8 mouse cellular contexts compared by ENCODE assay signal in genomic region chr9:107950460-107951355, GRCm38 (mm10). TPM values are rescaled to one million over a fixed set of nuclear protein-coding genes. Genes with fewer than 3 reads are reported as not detected.
DNase-seq lines count a peak whose midpoint lies in the region; ATAC-seq and TF ChIP-seq lines count a peak whose summit lies in the region.

No protein-coding gene starts in this region.

- intact Hi-C loops in heart, postnatal 14 days (cut with DNase I): loop anchor here (2.0 kb wide), 1 partner anchor 44 kb away; the partner anchor contains the start of gene Mst1r

- peak overlapping the region; percentile 61 for H3K4me2 ChIP-seq in forebrain, embryonic 14.5 days (ENCODE audit: low read length)
- peak overlapping the region; percentile 69 for H3K4me2 ChIP-seq in liver, embryonic 16.5 days (ENCODE audit: low read depth, low read length)
- H3K4me2 ChIP-seq in neural tube, embryonic 12.5 days (replicated peaks): peak overlapping the region; percentile 84
- H3K4me2 ChIP-seq in stomach, postnatal 0 days (replicated peaks; ENCODE audit: low read depth): peak overlapping the region; percentile 76

- H3K36me3 ChIP-seq in forebrain, embryonic 14.5 days (ENCODE audit: control insufficient read depth, insufficient read depth, low read length): no peaks in the 10 kb centered on the region
- H3K36me3 ChIP-seq in liver, embryonic 16.5 days (ENCODE audit: control insufficient read depth, insufficient read depth): no peaks in the 10 kb centered on the region
- H3K36me3 ChIP-seq in neural tube, embryonic 12.5 days: 0 out of 2 replicates have a peak, but pooled peaks cover 2% of the 10 kb centered on the region
- no peaks in the 10 kb centered on the region for H3K36me3 ChIP-seq in stomach, postnatal 0 days (ENCODE audit: control insufficient read depth, insufficient read depth, low read length)

- TF ChIP-seq CTCF in stomach, postnatal 0 days (IDR thresholded peaks at IDR 0.05; ENCODE audit: low read depth): no peak

- DNase-seq in ES-CJ7 (ENCODE audit: low read depth, low spot score): peak; percentile 92
- peak; percentile 87 for DNase-seq in cerebellum, adult 11 months
- DNase-seq in forebrain, embryonic 14.5 days (ENCODE audit: low spot score): peak; percentile 97
- DNase-seq in heart, postnatal 14 days: peak; percentile 90 to 94
- DNase-seq in large intestine, adult 2 months (ENCODE audit: low read depth, low spot score): peak; percentile 66
- DNase-seq in stomach, postnatal 0 days (ENCODE audit: low spot score): peak; percentile 92

- H3K4me3 ChIP-seq in forebrain, embryonic 14.5 days (ENCODE audit: low read depth, low read length): peak overlapping the region; percentile 47
- peak overlapping the region; percentile 78 for H3K4me3 ChIP-seq in liver, embryonic 16.5 days (ENCODE audit: low read depth, low read length)
- H3K4me3 ChIP-seq in neural tube, embryonic 12.5 days: peak overlapping the region; percentile 49
- H3K4me3 ChIP-seq in stomach, postnatal 0 days (ENCODE audit: low read depth, low read length): peak overlapping the region; percentile 66

- H3K9ac ChIP-seq in forebrain, embryonic 14.5 days (ENCODE audit: low read length): peak overlapping the region; percentile 76
- peak overlapping the region; percentile 70 for H3K9ac ChIP-seq in liver, embryonic 16.5 days (ENCODE audit: low read depth, low read length)
- peak overlapping the region; percentile 60 for H3K9ac ChIP-seq in neural tube, embryonic 12.5 days
- peak overlapping the region; percentile 67 for H3K9ac ChIP-seq in stomach, postnatal 0 days (ENCODE audit: low read length)

- no peak for TF ChIP-seq EP300 in stomach, postnatal 0 days (optimal IDR thresholded peaks at IDR 0.05)

- H3K27me3 ChIP-seq in forebrain, embryonic 14.5 days (replicated peaks; ENCODE audit: control insufficient read depth, insufficient read depth, low read length): no peaks in the 10 kb centered on the region
- H3K27me3 ChIP-seq in liver, embryonic 16.5 days (ENCODE audit: control insufficient read depth, insufficient read depth, low read depth, low read length): no peaks in the 10 kb centered on the region
- no peaks in the 10 kb centered on the region for H3K27me3 ChIP-seq in neural tube, embryonic 12.5 days (replicated peaks)
- H3K27me3 ChIP-seq in stomach, postnatal 0 days (ENCODE audit: control insufficient read depth, insufficient read depth, low read length): no peaks in the 10 kb centered on the region

- peaks cover 7% of the 10 kb centered on the region; the same call in 1 of the 2 replicates for H3K4me1 ChIP-seq in forebrain, embryonic 14.5 days (ENCODE audit: control insufficient read depth, insufficient read depth, low read length)
- H3K4me1 ChIP-seq in liver, embryonic 16.5 days (ENCODE audit: control insufficient read depth, low read depth, low read length): peaks cover 24% of the 10 kb centered on the region
- peaks cover 8% of the 10 kb centered on the region for H3K4me1 ChIP-seq in neural tube, embryonic 12.5 days
- H3K4me1 ChIP-seq in stomach, postnatal 0 days (replicated peaks; ENCODE audit: control insufficient read depth, insufficient read depth): no peaks in the 10 kb centered on the region

- H3K9me3 ChIP-seq in forebrain, embryonic 14.5 days (replicated peaks; ENCODE audit: control insufficient read depth, low read length): no peaks in the 10 kb centered on the region
- H3K9me3 ChIP-seq in liver, embryonic 16.5 days (replicated peaks; ENCODE audit: control insufficient read depth, low read length): no peaks in the 10 kb centered on the region
- H3K9me3 ChIP-seq in neural tube, embryonic 12.5 days: no peaks in the 10 kb centered on the region
- H3K9me3 ChIP-seq in stomach, postnatal 0 days (ENCODE audit: control insufficient read depth, low read length): no peaks in the 10 kb centered on the region

- 15% methylated on average over 45 of the region's 45 CpGs for WGBS in forebrain, embryonic 14.5 days
- 12% methylated on average over 45 of the region's 45 CpGs for WGBS in large intestine, adult 2 months
- WGBS in liver, embryonic 16.5 days (ENCODE audit: insufficient replicate concordance): 13% methylated on average over 45 of the region's 45 CpGs
- WGBS in neural tube, embryonic 12.5 days: 12% methylated on average over 45 of the region's 45 CpGs
- WGBS in stomach, postnatal 0 days: 11% methylated on average over 45 of the region's 45 CpGs

- peak; percentile 97 for ATAC-seq in forebrain, embryonic 14.5 days
- peak; percentile 94 for ATAC-seq in liver, embryonic 16.5 days (ENCODE audit: low read depth)
- ATAC-seq in neural tube, embryonic 12.5 days (ENCODE audit: low FRiP score, low read depth): peak; percentile 97
- ATAC-seq in stomach, postnatal 0 days (ENCODE audit: low FRiP score, low TSS enrichment): peak; percentile 94

- H3K27ac ChIP-seq in forebrain, embryonic 14.5 days (ENCODE audit: low read depth, low read length): peak overlapping the region; percentile 71
- peak overlapping the region; percentile 59 for H3K27ac ChIP-seq in liver, embryonic 16.5 days (ENCODE audit: low read length)
- H3K27ac ChIP-seq in neural tube, embryonic 12.5 days: peak overlapping the region; percentile 71; the same call in 1 of the 2 replicates
- H3K27ac ChIP-seq in stomach, postnatal 0 days (replicated peaks): peak overlapping the region; percentile 67

RNA-seq across cellular contexts. Expression of gene Traip, which starts 0.8 kb away (rescaled TPM):
- polyA plus RNA-seq in forebrain, embryonic 14.5 days (2014; fragmentation: Nextera tagmentation; extraction: Ambion mirVana): 17.1 and 20.5 TPM in 2 replicates
- total RNA-seq in heart, postnatal 14 days (2021): 1 to 10 TPM; 1.2 to 1.8 TPM
- polyA plus RNA-seq in large intestine, adult 2 months (2012; rRNA removed): 3.7 and 5.1 TPM in 2 replicates
- 11.1 and 13.3 TPM in 2 replicates for polyA plus RNA-seq in liver, embryonic 16.5 days (2015; fragmentation: Nextera tagmentation; extraction: Ambion mirVana)
- 15.2 and 16.7 TPM in 2 replicates for polyA plus RNA-seq in neural tube, embryonic 12.5 days (2016; fragmentation: Nextera tagmentation; extraction: Ambion mirVana)
- 4.8 and 5.7 TPM in 2 replicates for polyA plus RNA-seq in stomach, postnatal 0 days (2015; fragmentation: Nextera tagmentation; extraction: Ambion mirVana)

RNA-seq across cellular contexts. Expression of gene Camkv, which starts 15.2 kb away (rescaled TPM):
- polyA plus RNA-seq in forebrain, embryonic 14.5 days (2014; fragmentation: Nextera tagmentation; extraction: Ambion mirVana): 25.1 and 40.8 TPM in 2 replicates
- total RNA-seq in heart, postnatal 14 days (2021): under 1 TPM in 1 of 2 experiments, not detected in 1; 0.27 TPM
- polyA plus RNA-seq in large intestine, adult 2 months (2012; rRNA removed): 0.02 TPM in 1 of 2 replicates, not detected in the other
- 0.11 TPM in 2 replicates for polyA plus RNA-seq in liver, embryonic 16.5 days (2015; fragmentation: Nextera tagmentation; extraction: Ambion mirVana)
- polyA plus RNA-seq in neural tube, embryonic 12.5 days (2016; fragmentation: Nextera tagmentation; extraction: Ambion mirVana): 7.8 and 8.0 TPM in 2 replicates
- polyA plus RNA-seq in stomach, postnatal 0 days (2015; fragmentation: Nextera tagmentation; extraction: Ambion mirVana): 0.62 and 0.94 TPM in 2 replicates

RNA-seq across cellular contexts. Expression of gene Actl11, which starts 22.4 kb away (rescaled TPM):
- not detected in 2 replicates for polyA plus RNA-seq in forebrain, embryonic 14.5 days (2014; fragmentation: Nextera tagmentation; extraction: Ambion mirVana)
- not detected for total RNA-seq in heart, postnatal 14 days (2021)
- polyA plus RNA-seq in large intestine, adult 2 months (2012; rRNA removed): not detected in 2 replicates
- not detected in 2 replicates for polyA plus RNA-seq in liver, embryonic 16.5 days (2015; fragmentation: Nextera tagmentation; extraction: Ambion mirVana)
- polyA plus RNA-seq in neural tube, embryonic 12.5 days (2016; fragmentation: Nextera tagmentation; extraction: Ambion mirVana): not detected in 2 replicates
- not detected in 2 replicates for polyA plus RNA-seq in stomach, postnatal 0 days (2015; fragmentation: Nextera tagmentation; extraction: Ambion mirVana)

RNA-seq across cellular contexts. Expression of gene Uba7, which starts 24.6 kb away (rescaled TPM):
- 3.1 and 4.7 TPM in 2 replicates for polyA plus RNA-seq in forebrain, embryonic 14.5 days (2014; fragmentation: Nextera tagmentation; extraction: Ambion mirVana)
- 10 to 100 TPM; 13.8 to 19.6 TPM for total RNA-seq in heart, postnatal 14 days (2021)
- polyA plus RNA-seq in large intestine, adult 2 months (2012; rRNA removed): 114 and 158 TPM in 2 replicates
- 43.8 and 47.7 TPM in 2 replicates for polyA plus RNA-seq in liver, embryonic 16.5 days (2015; fragmentation: Nextera tagmentation; extraction: Ambion mirVana)
- polyA plus RNA-seq in neural tube, embryonic 12.5 days (2016; fragmentation: Nextera tagmentation; extraction: Ambion mirVana): 11.7 and 12.2 TPM in 2 replicates
- polyA plus RNA-seq in stomach, postnatal 0 days (2015; fragmentation: Nextera tagmentation; extraction: Ambion mirVana): 24.7 and 28.9 TPM in 2 replicates

RNA-seq across cellular contexts. Expression of gene Gm20661, which starts 32.1 kb away (rescaled TPM):
- 0.56 and 0.83 TPM in 2 replicates for polyA plus RNA-seq in forebrain, embryonic 14.5 days (2014; fragmentation: Nextera tagmentation; extraction: Ambion mirVana)
- total RNA-seq in heart, postnatal 14 days (2021): under 1 TPM; 0.61 to 0.65 TPM
- 0.14 TPM in 1 of 2 replicates, not detected in the other for polyA plus RNA-seq in large intestine, adult 2 months (2012; rRNA removed)
- polyA plus RNA-seq in liver, embryonic 16.5 days (2015; fragmentation: Nextera tagmentation; extraction: Ambion mirVana): 0.41 and 0.49 TPM in 2 replicates
- 2.0 and 2.2 TPM in 2 replicates for polyA plus RNA-seq in neural tube, embryonic 12.5 days (2016; fragmentation: Nextera tagmentation; extraction: Ambion mirVana)
- polyA plus RNA-seq in stomach, postnatal 0 days (2015; fragmentation: Nextera tagmentation; extraction: Ambion mirVana): 0.69 and 0.87 TPM in 2 replicates

Comparison
In these comparisons a context has a peak if more than half of its experiments do, and no peak if none do; other contexts are left out.
1. Peak in every context shown above with its lines: DNase-seq, ATAC-seq, H3K4me3 ChIP-seq and H3K27ac ChIP-seq.